Comparison of ENCODE assay signal across 9 mouse cellular contexts in the genomic region with DNA sequence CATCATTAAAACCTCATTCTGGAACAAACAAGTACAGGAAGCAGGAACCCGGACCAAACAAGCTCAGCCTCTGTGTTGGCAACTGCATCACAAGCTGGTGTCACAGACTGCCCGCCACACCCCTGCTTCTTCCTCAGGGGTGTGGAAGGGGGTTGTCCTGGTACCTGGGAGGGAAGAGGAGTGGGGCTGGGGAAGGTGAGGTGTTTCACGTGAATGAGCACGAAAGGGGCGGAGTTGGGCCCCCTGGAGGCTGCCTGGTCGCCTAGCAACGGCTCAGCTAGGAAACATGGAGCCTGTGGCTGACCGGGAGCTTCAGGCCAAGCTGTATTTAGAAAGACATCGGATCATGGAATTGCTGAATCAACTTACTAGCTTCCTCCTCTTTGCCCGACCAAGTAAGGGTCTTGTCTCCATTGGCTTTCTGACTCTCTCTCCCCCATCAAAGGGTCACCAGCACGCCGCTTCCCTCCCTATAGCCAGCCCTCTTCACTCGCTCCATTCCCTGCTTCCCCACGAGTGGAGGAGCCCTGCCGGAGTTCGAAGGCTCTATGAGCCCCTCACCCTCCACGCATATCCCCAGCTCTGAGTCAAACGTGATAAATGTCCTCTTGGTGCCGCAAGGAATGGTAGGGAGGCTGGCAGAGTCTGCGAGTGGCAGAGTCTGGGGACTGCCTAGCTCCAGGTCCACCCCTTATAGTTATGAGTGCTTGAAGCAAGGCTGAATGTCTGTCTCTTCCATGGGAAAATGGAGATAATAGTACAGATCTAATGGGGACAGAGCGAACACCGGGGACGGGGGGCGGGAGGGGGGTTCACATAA. TPM values are rescaled to one million over a fixed set of nuclear protein-coding genes. Genes with fewer than 3 reads are reported as not detected.
A peak's percentile ranks its signal among the peaks of the same experiment; 100 is the strongest.
DNase-seq lines count a peak whose midpoint lies in the region; ATAC-seq lines count a peak whose summit lies in the region.
"Had no signal": no experiment of that assay in that cellular context is flagged by ENCODE, and none has a peak within 500 bp of the region (broad histone marks: within the 10 kb centered on the region; RNA-seq: fewer than 3 reads in every experiment).

A gene (plus strand): TSS at position 51 of the 820 bp plus-strand sequence.

- H3K36me3 ChIP-seq in forebrain, embryonic 15.5 days, result no peaks in the 10 kb centered on the region
- no peaks in the 10 kb centered on the region for H3K36me3 ChIP-seq in kidney, embryonic 14.5 days (ENCODE audit: control insufficient read depth, insufficient read depth, low read length)
- H3K36me3 ChIP-seq in limb, embryonic 15.5 days, result no peaks in the 10 kb centered on the region

- no peaks in the 10 kb centered on the region for H3K27me3 ChIP-seq in forebrain, embryonic 15.5 days
- no peaks in the 10 kb centered on the region for H3K27me3 ChIP-seq in kidney, embryonic 14.5 days (ENCODE audit: control insufficient read depth, insufficient read depth, low read length)
- H3K27me3 ChIP-seq in limb, embryonic 15.5 days, result no peaks in the 10 kb centered on the region

- WGBS in forebrain, embryonic 15.5 days, result 8% methylated on average over 24 of the region's 24 CpGs
- 8% methylated on average over 24 of the region's 24 CpGs for WGBS in kidney, embryonic 14.5 days
- 15% methylated on average over 24 of the region's 24 CpGs for WGBS in limb, embryonic 15.5 days

- H3K9me3 ChIP-seq in forebrain, embryonic 15.5 days, result no peaks in the 10 kb centered on the region
- no peaks in the 10 kb centered on the region for H3K9me3 ChIP-seq in kidney, embryonic 14.5 days (ENCODE audit: control insufficient read depth, low read length)
- no peaks in the 10 kb centered on the region for H3K9me3 ChIP-seq in limb, embryonic 15.5 days

- peak; percentile 85 for ATAC-seq in forebrain, embryonic 15.5 days (replicated peaks)
- peak; percentile 71; the same call in 1 of the 2 replicates for ATAC-seq in kidney, embryonic 14.5 days (ENCODE audit: low FRiP score, low TSS enrichment)
- no peak for ATAC-seq in limb, embryonic 15.5 days (ENCODE audit: insufficient number of reproducible peaks, low FRiP score, low TSS enrichment, low read depth)

- peak within 1 kb of the TSS; percentile 43 for H3K9ac ChIP-seq in forebrain, embryonic 15.5 days (replicated peaks)
- peak within 1 kb of the TSS; percentile 42; the same call in 1 of the 2 replicates for H3K9ac ChIP-seq in kidney, embryonic 14.5 days (ENCODE audit: low read depth, low read length)
- no peak within 1 kb of the TSS for H3K9ac ChIP-seq in limb, embryonic 15.5 days

- peaks cover 8% of the 10 kb centered on the region; the same call in 1 of the 2 replicates for H3K4me1 ChIP-seq in forebrain, embryonic 15.5 days
- 0 out of 2 replicates have a peak, but pooled peaks cover 3% of the 10 kb centered on the region for H3K4me1 ChIP-seq in kidney, embryonic 14.5 days (ENCODE audit: control insufficient read depth, insufficient read depth, low read length)
- H3K4me1 ChIP-seq in limb, embryonic 15.5 days, result peaks cover 5% of the 10 kb centered on the region; the same call in 1 of the 2 replicates

- H3K27ac ChIP-seq in forebrain, embryonic 15.5 days (replicated peaks), result peak within 1 kb of the TSS; percentile 19; the same call in 1 of the 2 replicates
- no peak within 1 kb of the TSS for H3K27ac ChIP-seq in kidney, embryonic 14.5 days (ENCODE audit: low read depth, low read length)
- no peak within 1 kb of the TSS for H3K27ac ChIP-seq in limb, embryonic 15.5 days

- peak; percentile 14 for DNase-seq in CD4-positive, CD25-positive, alpha-beta regulatory T cell, adult 2 months (ENCODE audit: low read depth, low spot score)
- peak; percentile 86 for DNase-seq in ES-CJ7 (ENCODE audit: low read depth, low spot score)
- peak; percentile 67 for DNase-seq in right cerebral cortex, adult 18-20 months
- no peak for DNase-seq in gastrocnemius, postnatal 25 days
- no peak for DNase-seq in thymus, postnatal 0 days (ENCODE audit: low spot score)

- peak within 1 kb of the TSS; percentile 44 for H3K4me2 ChIP-seq in forebrain, embryonic 15.5 days (replicated peaks)
- peak within 1 kb of the TSS; percentile 60 for H3K4me2 ChIP-seq in kidney, embryonic 14.5 days (replicated peaks; ENCODE audit: low read depth, low read length)
- peak within 1 kb of the TSS; percentile 44 for H3K4me2 ChIP-seq in limb, embryonic 15.5 days

- H3K4me3 ChIP-seq in forebrain, embryonic 15.5 days, result peak within 1 kb of the TSS; percentile 30
- peak within 1 kb of the TSS; percentile 32 for H3K4me3 ChIP-seq in kidney, embryonic 14.5 days (ENCODE audit: low read length)
- H3K4me3 ChIP-seq in limb, embryonic 15.5 days, result peak within 1 kb of the TSS; percentile 25

RNA-seq across cellular contexts. Expression of the gene that starts here (rescaled TPM):
- 2.6 and 3.1 TPM in 2 replicates for polyA plus RNA-seq in forebrain, embryonic 15.5 days (2015; fragmentation: Nextera tagmentation; extraction: Ambion mirVana)
- 0.93 TPM in 1 of 2 replicates, not detected in the other for polyA plus RNA-seq in kidney, embryonic 14.5 days (2014; fragmentation: Nextera tagmentation; extraction: Ambion mirVana)
- not detected in 2 replicates for polyA plus RNA-seq in limb, embryonic 15.5 days (2015; fragmentation: Nextera tagmentation; extraction: Ambion mirVana)
- total RNA-seq in gastrocnemius, postnatal 25 days (2021), result not detected
- 0.36 and 0.46 TPM in 2 replicates for polyA plus RNA-seq in thymus, postnatal 0 days (2015; fragmentation: Nextera tagmentation; extraction: Ambion mirVana)
- polyA plus RNA-seq: small intestine, adult 2 months had no signal

Comparison
In these comparisons a context has a peak if more than half of its experiments do, and no peak if none do; other contexts are left out.
1. Peak in ATAC-seq, H3K4me3 ChIP-seq, H3K9ac ChIP-seq and H3K4me2 ChIP-seq in kidney, embryonic 14.5 days; RNA of the gene not detected or under 1 TPM.
2. DNase-seq: peak in CD4-positive, CD25-positive, alpha-beta regulatory T cell, adult 2 months (single experiment), ES-CJ7 (single experiment) and right cerebral cortex, adult 18-20 months (single experiment); none in gastrocnemius, postnatal 25 days (single experiment) and thymus, postnatal 0 days (single experiment).
3. Peak in every context shown above with its lines, with median percentiles within 50 percentile points of each other: H3K4me2 ChIP-seq and H3K4me3 ChIP-seq.